Mouse (Mus musculus) erythroblast, adult 5-6 weeks (primary cell): ENCODE data around the gene Mrln. TPM values are rescaled to one million over a fixed set of nuclear protein-coding genes. Genes with fewer than 3 reads are reported as not detected.
"Not testable (repeated sequence)": the region's sequence is repeated elsewhere in the genome, so short reads cannot be mapped to it uniquely, and the experiment has no call there.

ENCODE experiments used
- ATAC-seq: replicated peaks from 2 replicates; pipeline ENCODE4 v1.8.0; 2016; ENCODE audit warnings: moderate number of reproducible peaks, mild to moderate bottlenecking, moderate TSS enrichment, inconsistent platforms; ENCODE audit not compliant: poor library complexity, low FRiP score, severe bottlenecking
- total RNA-seq, 2 experiments: library from RNA; stranded (forward) in 1 of 2; stranded (reverse) in 1 of 2; fragments of 150-400 nt in 1 of 2; fragments of 200-764, 138-1000 nt in 1 of 2; gene quantifications; 2 replicates each; pipeline versions ENCODE4 v1.2.3 to v1.2.4; 2015 to 2017; ENCODE audit warnings: low replicate concordance in 2 of 2

Gene Mrln
- total RNA-seq, 2 experiments from 2014 or later: not detected

DNA sequence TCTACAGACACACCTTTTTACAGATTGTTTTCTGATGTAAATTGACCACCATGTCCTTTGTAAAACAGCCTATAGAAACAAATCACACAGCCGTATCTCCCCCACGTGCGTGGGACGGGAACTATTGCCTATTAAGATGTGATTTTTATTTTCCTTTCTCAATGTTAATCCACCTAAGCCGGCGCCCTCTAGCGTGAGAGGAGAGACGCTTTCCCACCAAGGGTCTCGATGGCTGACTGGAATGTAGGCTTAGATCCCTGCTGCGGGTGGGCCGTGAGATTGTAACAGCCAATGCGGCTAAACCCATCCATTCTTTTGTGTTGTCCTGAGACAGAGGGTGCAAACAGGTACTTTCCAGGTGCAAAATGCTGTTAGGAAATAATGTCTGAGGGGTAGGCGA lies 14.6 kb upstream of the Mrln start:
- ATAC-seq: no peak

DNA sequence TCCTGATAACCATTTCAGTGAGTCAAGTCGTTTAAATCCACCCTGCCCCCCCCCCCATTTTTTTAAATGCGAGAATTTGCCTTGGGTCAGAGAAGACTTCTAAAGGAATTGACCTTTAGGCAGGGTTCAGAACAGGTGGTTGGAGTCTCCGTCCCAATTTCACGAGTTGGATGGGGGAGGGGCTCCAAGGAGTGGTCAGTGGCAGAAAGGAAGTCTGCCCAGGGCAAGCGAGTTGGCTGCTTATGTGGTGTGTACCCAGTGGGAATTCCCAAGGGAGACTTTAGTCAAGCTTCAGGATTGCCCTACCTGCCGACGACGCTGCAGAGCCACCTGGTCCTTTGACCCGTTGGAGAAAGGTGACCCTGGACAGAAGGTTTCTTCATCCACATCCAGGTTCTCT lies 10.2 kb upstream of the Mrln start:
- ATAC-seq: no peak

DNA sequence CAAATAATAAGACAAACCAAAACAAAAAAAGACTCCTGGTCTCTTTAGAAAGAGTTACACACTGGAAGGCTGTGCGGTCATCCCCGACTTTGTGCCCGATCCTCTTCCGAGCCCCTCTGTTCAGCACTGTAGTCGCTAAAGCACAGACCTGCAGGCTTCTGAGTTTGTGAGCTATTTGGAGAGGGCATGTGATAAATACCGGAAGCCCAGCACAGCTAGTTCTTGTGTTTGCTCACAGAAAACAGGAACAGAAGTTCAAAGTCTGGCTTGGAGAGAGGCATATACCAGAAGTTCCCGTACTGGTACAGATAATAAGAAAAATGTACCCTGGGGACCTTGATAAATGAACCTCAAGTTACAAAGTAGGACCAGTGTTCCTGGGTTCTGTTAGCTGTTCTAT lies 9.2 kb upstream of the Mrln start:
- ATAC-seq: no peak

DNA sequence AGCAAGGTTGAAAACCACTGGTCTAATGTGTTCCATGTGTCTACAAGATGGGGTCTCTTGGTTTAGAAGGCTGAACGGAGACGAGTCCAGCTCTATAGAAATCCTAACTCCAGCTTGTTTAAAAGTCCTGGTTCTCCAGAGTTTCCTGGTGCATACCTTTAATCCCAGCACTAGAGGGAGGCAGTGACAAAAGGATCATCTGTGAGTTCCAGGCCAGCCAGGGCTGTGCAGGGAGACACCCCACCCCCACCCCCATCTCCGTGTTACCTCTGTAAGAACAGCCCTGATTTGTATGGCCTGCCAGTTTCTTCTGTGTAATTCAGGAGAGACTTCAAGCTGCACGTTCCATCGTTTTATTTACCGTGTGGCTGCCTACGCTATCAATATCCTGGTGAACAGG lies 8.7 kb upstream of the Mrln start:
- no peak for ATAC-seq

DNA sequence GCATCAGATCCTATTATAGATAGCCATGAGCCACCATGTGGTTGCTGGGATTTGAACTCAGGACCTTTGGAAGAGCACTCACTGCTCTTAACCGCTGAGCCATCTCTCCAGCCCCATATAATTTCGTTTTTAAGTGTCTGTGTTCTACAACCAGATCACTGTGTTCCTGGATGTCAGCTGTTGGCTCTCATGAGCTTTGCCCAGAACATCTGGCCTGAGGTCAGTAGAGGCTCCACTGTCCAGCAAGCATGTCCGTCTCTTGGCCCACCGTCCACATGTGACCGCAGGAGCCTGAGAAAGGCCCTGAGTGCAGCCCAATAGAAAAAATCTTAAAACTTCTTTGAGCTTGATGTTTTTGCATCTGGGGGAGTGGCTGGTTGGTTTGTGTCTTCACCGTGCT lies 7.8 kb upstream of the Mrln start:
- no peak for ATAC-seq

DNA sequence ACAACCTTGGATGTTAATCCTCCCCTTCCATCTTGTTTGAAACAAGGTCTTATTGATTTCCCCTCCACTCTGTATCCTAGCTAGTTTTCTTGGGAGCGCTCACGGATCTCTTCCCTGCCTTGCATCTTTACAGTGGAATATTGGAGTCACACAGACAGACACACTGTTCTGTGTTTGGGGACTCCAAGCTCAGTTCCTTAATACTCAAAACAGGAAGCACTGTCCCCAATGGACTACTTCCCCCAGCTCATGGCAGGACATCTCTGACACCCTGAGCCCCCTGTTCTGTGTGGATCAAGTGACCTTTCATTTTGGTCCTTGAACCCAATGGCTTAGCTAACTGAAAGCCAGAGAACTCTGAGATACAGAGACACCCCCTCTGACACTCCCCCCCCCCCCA lies 6.9 kb upstream of the Mrln start:
- no peak for ATAC-seq

DNA sequence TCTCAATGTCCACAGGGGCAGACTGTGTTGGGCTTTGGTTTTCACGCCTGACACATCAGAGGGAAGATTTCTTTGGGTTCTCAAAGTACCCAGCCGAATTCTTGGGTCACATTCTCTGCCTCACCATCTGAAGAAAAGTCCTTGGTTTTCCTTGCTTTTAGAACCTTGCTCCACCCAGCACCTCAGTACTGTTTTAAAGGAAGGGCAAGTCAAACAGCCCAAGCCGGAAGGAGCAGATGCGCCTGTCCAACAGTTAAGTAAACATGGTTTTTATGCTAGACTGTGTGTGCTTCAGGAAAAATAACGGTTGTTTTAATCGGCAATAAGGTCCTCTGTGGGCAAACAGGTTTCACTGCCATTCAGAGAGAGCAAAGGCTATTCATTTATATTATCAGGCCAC lies 6.5 kb upstream of the Mrln start:
- ATAC-seq: no peak

DNA sequence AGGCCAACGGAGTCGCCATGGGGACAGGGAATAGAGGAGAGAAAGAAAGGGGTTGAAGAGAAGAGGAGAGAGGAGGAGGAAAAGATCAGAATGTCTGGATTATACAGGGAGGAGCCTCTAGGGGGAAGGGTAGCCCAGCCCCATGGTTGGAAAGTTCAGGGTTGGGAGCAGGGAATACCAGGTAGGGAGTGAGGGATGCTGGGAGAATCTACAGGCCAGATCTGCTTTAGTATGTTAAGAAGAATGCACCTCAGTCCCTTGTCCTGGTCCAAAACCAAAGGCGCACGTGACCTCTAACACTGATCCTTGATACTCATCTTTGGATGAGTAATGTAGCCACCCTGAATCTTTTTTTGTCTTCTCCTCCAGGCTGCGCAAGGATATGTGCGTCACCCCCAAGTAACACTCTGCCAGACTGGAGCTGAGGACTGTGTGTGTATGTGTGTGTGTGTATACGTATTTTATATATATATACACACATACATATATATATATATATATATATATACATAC lies 5.5 kb upstream of the Mrln start:
- no peak for ATAC-seq

DNA sequence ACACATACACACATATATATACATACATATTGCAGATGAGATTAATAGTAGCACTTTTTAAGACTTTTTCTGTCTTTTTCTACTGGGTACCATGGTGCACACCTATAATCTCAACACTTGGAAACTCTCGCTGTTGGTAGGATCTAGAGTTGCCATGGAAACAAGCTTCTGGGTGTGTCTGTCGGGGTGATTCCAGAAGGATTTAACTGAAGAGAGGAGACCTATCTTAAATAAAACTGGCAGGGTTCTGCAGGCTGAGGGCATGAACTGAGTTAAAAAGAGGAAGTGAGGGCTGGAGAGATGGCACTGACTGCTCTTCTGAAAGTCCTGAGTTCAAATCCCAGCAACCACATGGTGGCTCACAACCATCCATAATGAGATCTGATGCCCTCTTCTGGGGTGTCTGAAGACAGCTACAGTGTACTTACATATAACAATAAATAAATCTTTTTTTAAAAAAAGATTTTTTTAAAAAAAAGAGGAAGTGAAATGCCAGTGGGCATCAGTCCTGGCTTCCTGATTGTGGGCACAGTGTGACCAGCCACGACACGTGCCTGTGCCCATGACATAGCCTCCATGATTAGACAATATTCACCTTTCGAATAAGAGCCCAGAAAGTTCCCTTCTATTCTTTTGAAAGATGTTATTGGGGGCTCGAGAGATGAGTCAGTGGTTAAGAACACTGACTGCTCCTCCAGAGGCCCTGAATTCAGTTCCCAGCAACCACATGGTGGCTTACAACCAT lies 4.8 kb upstream of the Mrln start:
- no peak for ATAC-seq

DNA sequence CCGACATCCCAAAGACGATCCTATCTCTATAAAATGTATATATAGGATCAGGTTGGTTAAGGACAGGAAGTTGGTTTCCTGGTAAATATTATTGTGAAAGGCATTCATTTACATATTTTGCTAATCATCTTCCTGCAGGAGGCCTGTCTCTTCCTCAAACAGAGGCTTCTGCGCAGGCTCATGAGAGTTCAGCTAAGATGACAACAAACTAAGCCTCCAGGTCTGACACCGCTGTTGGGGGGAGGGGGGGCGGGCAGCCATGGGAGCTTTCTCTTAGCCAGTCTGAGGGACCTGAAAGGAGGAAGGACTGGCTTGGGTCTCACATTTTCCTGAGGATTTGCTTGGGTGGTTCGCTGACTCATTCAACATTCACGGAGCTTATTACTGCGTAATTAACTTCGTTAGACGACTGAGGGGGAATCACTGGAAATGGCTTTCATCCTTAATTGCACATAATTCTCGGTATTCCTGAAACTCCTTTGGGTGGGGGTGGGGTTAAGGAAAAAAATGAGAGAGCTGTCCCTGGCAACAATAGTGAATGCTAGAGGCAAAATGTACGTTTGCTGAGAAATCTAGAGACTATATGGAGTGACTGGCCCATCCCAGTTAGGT lies 3.5 kb upstream of the Mrln start:
- no peak for ATAC-seq

DNA sequence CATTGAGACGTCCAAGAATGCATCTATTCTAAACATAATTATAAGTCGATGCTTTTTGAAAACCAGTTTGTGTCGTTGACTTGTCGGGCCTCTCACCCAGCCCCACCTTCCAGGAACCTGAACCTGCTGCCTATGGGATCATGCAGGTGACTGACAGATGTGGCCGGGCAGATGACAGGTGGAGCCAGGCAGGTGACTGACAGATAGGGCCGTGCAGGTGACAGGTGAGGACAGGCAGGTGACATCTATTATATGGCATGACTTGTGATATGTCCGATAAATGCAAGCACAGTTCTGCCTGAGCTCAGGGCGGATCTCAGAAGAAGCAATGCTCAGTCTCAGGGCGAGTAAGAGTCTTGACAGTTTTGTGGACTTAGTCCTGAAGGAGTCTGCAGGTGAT lies 6.8 kb downstream of the Mrln start:
- ATAC-seq: no peak

DNA sequence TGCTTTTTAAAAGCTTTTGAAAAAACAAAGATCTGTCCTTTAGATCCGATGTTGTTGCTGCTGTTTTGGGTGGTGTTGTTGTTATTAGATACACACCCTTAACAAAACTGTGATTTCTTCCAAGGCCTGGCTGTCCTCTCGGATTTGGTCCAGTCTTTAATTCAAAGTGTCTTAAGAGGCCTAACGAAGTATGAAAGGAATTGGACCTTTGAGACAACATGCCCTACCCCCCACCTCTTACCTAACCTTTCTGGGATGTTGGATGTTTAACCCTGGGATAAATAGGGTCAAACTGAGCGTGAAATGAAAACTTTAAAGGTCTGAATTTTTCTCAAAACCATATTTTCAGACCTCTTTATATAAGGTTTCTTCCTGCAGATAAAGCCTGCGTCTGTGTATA lies 16.5 kb downstream of the Mrln start:
- no peak for ATAC-seq

DNA sequence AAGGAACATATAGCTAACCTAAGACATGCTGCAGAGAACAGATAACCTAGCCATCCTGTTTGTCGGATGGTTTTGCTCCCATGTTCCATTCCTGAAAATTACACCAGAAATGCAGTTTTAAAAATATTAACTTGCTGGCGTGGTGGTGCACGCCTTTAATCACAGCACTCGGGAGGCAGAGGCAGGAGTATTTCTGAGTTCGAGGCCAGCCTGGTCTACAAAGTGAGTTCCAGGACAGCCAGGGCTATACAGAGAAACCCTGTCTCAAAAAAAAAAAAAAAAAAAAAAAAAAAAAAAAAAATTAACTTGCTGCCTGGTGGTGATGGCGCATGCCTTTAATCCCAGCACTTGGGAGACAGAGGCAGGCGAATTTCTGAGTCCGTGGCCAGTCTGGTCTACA lies 17.8 kb downstream of the Mrln start:
- ATAC-seq: not testable (repeated sequence)

DNA sequence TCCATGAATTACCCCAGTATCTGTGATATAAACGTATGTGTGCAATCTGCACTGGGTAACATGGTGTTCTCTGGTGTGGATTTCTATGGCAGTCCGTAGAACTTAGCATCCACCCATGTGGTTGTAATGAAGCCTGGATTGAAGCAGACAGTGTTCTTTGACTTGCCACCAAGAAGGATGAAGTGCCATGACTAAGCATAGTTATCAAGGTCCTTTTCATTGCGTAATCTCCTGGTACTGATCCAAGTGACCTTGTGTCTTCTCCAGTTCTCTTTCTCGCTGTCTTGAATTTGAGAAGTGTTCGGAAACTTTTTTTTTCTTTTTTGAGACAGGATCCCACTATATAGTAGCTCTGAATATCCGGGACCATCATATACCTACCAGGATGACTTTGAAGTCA lies 20.1 kb downstream of the Mrln start:
- ATAC-seq: no peak

DNA sequence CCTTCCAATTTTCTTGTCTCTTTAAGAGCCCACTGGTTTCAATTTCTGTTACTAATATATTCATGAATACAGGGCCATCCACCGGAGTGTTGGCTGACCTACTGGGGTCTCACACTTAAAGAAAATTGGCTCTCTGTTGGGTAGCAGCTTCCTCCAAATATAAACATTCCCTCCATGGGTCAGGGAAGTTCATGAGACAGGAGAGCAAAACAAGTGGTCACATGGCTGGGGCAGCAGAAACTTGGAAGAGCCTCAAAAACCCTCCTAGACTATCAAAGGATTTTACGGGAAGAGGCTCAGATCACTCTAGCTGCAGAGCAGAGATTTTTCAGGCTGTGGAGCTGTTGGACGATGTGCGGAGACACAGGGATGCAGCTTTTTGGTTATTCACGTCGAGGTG lies 21.3 kb downstream of the Mrln start:
- no peak for ATAC-seq

DNA sequence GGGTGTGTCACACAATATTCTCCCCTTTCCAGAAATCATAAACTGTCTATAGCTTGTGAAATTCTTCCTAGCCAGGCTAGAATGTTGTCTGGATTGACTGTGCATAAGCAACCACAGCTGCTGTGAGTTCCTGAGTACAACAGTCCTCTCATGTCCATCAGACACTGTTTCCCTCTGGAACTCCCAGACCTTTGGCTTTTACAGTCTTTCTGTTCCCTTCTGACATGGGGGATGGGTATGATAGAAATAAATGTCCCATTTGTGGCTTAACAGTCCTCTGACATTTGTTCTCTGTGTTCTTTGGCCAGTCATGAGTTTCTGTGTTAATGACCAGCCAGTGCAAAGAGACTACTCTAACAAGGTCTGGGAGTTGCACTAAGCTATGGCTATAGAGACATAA lies 22.1 kb downstream of the Mrln start:
- no peak for ATAC-seq

DNA sequence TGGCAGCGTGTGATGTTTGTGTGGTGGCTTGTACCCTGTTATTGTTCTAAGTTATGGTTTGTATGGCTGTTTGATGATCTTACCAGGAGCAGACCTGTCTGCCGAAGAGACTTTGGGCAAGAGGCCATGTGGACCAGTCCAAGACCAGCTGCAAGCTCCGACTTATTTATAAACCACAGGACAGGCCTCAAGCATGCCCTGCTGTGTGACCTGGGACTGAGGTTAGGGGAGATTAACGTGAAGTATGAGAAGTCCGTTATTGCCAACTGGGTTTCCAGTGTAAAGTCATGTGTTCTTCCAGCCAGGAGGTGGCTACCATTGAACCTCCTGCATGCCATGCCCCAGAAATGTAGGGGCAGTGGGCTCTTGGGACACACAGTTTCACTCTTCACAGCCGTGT lies 25.9 kb downstream of the Mrln start:
- ATAC-seq: no peak

DNA sequence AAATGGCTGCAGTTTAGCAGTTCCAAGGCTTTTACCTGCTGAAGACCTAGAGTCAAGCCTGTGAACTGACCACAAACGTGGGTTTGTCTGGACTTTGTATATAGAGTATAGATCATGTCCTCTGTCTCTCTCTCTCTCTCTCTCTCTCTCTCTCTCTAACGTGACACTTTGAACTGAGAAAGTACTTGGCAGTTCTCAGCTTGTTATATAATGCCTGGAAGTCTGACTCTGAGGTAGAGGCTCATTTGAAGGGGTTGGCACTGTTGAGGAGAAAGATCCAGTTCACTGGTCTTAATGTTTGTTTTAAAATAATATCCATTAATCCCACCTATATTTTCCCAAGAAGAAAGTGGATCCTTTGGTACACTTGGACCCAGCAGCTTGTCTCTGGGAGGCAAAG lies 33.5 kb downstream of the Mrln start:
- no peak for ATAC-seq

DNA sequence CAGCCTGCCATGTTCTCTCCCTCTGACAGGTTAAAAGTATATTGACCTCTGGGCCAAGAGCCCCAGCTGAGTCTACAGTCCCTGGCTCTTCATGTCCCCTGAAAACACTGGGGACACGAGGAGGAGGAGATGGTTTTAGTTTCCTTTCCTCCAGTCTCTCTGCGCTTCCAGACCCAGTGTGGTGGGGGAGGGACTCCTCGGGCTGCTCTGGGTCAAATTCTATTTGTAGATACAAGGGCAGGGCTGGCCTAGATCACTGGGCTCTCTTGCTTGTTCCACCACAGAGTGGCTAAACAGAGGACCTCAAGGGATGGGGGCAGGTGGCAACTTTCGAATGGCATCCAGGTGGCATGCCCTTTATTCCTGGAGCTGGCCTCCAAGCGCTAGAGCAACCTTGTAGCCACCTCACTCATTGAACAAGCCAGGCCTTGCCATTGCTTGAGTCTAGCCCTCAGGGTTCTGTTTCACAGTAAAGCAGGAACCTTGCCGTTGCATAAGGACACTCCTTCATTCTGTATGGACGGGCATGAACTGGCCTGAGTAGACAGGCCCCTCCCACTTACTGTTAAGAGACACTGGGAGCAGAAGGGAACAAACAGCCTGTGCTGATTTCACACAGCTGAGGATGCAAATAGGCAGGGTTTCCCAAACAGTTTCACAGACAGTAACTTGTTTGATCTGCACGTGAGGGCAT lies 38.4 kb downstream of the Mrln start:
- ATAC-seq: no peak

DNA sequence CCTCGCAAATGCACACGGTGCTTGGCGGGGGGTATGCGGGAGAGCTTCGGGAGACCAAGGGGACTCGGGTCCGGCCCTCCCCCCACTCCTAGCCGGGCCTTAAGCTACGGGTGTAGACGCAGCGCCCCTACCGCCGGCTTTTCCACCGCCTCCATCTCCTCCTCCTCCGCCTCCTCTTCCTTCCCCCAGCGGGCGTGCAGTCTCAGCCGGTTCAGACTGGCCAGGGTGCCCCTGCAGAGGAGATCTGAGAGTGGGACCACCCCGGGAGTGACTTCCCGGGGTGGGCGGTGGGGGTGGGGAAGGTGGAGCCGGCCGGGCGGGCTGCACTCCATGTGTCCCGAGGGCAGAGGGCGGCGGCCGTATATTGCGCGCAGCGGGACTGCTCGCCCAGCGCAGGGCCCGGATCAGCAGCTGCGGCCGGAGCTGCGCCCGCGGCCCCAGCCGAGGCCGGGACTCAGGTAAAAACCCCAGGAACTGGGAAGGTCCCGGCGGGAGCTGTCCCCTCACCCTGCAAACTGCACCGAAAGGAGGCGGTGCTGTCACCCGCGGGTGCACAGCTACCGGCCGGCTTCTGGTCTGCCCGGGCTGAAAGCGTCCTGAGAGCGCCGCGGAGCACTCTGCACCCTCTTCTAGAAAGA lies 40.6 kb downstream of the Mrln start, which contains the start of gene Slc16a9:
TSS of gene Slc16a9 (plus strand) at position 180 of the 638 bp plus-strand sequence.
- no peak for ATAC-seq

DNA sequence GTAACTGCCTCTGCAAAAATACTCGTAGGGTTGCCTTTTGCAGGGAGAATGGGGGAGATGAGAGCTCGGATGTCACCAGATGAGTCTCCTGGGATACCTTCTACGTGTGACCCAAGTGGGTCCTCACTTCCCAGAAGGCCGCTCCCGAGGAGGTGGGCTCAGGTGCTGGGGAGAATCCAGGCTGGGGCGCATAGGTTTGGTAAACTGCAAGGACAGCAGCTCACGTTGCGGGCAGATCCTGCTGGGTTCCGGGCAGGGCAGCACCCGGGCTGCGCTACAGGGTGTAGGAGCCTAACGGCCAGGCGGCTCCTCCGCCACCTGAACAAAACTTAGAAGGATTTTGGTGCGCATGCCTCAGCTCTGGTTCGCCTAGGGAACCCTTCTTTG lies 41.1 kb downstream of the Mrln start:
- ATAC-seq: no peak
